Mouse (Mus musculus): ENCODE measurements around the gene Fas.
A peak's percentile ranks its signal among the peaks of the same experiment; 100 is the strongest.

Fas gene

GRCm38 (mm10) chr19:34289948-34290789 lies at the start of gene Fas:
Gene Fas (plus strand): TSS chr19:34290666.
- DNase-seq: peak; percentile 78 to 85

DNA sequence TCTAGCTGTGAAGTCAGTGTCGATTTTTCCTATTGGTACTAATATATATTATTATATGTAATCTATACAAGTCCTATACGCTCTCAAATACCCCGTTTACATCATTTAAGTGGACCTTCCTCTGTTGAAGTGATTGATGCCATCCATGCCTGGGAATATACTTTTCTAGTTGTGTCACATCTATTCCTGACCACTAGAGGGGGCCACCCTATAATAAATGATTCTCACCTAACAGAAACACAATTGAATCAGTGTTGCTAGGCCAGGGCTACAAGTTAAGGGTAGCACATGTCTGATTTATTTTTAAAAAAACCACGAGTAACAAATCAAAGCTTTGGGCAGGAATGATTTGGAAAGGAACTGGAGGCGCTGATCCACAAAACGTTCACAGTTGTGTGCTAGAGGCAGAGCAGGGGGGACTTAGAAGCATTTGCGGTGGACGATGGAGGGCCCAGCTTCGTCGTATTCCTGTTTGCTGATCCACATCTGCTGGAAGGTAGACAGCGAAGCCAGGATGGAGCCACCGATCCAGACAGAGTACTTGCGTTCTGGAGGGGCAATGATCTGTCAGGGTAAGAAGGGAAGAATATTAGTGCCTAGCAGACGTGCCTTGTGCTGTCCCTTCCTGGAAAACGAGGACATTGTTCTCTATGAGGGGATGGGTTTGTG lies 49.1 kb upstream of the Fas start:
- no peak for DNase-seq

GRCm38 (mm10) chr19:34242925-34243324 lies 47.5 kb upstream of the Fas start:
- DNase-seq: no peak

DNA sequence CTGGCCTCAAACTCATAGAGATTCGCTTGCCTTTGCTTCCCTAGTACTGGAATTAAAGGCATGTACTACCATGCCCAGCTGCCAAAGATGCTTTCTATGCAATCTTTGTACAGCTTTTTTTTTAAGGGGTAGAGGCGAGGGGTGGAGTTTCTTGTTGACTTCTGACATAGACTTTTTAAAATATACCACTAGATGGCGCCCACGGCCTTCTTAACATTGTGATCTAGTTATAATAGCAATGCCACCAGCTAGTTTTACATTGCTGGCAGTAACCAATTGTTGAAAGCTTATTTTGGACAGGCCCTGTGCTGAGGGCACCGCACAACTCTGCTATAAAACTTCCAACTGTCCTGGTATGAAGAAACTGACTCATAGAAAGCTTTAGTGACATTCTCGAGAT lies 46.4 kb upstream of the Fas start:
- no peak for DNase-seq

DNA sequence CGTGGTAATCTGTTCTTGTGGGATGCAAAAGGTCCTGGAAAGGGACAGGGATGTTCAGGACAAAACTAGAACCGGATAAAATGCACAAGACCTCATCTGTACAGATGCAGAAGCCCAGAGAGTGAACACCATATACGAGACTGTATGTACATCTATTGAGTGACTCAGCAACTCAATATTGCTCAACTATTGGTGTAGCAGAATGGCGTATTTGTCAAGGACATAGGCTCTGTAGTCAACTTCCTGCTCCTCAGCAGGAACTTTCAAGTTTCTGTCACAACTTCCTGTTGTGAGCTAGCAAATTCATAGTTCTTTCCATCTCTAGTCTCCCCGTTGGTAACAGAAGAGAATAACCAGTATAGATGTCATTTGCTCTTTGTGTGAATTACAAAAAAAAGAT lies 41.9 kb upstream of the Fas start:
- DNase-seq: no peak

DNA sequence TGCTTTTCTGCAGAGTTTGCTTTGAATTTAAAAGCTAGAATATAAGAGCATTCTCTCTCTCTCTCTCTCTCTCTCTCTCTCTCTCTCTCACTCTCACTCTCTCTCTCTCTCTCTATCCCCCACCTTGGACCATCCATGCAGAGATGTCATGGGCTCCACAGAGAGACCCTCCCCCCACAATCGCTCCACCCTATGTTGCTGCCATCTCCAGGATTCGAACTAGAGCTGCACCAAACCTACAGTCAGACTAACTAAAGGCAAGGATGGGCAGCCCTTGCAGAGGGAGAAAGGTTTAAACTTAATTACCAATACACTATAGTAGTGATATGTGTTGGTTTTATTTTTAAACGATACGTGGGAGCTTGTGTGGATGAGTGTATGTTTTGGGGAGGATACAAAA lies 39.8 kb upstream of the Fas start:
- DNase-seq: no peak

DNA sequence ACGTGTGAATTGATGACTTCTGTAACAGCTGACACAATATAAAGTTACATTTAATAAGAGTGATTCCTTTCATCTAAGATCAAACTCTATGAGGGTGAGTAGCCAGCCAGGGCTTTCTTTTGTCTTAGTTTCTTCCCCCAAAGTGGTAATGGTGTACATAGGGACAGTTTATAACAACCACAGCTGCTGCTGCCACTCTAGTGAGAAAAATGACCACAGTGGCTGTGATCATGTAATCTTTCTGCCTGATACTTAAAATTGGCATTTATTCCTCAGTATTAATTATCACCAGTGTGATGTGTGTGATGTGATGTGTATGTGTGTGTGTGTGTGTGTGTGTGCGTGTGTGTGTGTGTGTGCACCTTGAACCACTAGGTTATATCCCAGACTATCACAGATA lies 38.6 kb upstream of the Fas start:
- no peak for DNase-seq

DNA sequence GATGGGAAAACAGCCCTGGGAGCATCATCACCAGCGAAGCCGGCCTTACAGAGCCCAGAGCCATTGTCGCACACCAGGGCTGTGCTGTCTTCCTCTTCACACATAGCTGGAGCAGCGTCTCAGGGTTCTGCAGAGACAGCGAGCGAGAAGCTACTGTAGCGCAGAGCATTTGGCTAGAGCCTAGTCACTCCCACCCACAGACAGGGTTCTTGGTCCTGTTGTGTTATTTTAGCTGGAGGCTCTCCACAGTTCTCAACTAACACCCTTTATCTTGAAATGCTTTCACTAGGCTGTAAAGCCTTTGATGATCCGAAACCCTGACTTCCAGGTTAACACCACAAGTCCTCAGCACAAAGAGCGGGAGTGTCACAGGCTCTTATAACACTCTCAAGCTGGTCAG lies 38.0 kb upstream of the Fas start:
- DNase-seq: no peak

- DNase-seq: no peak
Observed at GRCm38 (mm10) chr19:34254101-34254879, 36.2 kb upstream of the Fas start.

GRCm38 (mm10) chr19:34254880-34255681 lies 35.4 kb upstream of the Fas start, which contains the start of gene Acta2:
Gene Acta2 (minus strand): TSS chr19:34255590.
- DNase-seq: no peak

DNA sequence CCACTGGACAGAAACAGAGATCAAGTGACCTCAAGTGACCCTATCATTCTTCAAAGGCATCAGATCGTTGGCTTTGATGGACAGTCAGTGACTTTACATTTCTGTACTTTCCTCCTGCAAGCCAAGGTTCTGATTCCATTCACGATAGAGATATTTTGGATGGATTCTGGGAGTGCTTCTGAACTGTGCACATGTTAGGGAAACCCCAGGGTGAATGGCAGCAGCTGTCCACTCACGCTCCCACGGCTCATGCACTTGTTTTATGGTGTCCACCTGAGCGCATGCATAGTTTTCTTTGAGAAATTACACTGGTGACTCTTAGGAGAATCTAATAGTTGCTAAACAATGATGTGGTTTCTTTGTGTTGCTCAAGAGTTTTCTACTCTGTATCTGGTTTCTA lies 34.3 kb upstream of the Fas start:
- no peak for DNase-seq

DNA sequence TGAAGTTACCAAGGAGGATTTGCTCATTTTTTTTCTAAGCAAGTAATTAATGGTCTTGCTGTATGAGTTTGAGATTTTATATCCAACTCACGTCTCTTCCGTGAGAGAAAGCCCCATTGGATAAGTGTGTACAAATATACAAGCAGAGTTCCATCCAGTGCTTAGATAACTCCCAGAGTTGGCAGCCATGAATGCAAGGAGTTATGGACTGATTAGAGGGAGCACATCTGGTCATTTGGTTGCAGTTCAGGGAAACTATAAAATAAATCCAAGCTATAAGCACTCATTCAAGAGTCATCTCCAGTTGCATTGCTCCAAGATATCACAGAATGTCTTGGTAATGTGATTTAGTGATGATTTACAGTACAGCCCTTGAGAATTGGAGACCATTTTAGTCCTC lies 33.5 kb upstream of the Fas start:
- no peak for DNase-seq

DNA sequence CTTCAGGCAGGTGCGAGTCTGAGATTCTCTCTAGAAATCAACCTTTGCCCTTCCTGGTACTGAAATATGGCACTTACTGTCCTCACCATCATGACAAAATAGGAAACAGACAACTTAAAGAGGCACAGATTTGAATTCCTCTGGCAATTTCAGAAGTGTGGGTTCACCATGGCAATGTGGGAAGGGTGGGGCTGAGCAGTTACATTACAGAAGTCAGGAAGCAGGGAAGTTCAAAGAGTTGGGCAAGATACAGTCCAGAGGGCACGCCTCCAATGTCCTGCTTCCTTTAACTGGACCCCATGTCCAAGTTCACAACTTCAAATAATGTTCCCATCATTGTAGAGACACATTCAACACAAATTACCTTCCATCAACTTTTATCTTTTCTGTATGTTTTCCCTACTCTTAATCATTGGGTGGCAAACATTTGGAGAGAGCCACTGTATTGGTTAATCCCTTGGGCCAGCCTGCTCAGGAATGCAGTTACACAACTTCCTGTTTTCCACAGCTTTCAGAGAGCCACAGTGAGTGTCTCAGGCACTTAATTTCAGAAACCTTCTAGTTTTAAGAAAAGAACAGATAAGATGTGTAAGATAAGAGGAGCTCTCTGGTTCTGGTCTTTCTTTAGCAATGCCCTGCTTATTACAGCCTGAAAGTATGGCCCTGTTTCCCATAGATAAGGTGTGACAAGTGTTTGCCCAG lies 28.0 kb upstream of the Fas start:
- DNase-seq: no peak

DNA sequence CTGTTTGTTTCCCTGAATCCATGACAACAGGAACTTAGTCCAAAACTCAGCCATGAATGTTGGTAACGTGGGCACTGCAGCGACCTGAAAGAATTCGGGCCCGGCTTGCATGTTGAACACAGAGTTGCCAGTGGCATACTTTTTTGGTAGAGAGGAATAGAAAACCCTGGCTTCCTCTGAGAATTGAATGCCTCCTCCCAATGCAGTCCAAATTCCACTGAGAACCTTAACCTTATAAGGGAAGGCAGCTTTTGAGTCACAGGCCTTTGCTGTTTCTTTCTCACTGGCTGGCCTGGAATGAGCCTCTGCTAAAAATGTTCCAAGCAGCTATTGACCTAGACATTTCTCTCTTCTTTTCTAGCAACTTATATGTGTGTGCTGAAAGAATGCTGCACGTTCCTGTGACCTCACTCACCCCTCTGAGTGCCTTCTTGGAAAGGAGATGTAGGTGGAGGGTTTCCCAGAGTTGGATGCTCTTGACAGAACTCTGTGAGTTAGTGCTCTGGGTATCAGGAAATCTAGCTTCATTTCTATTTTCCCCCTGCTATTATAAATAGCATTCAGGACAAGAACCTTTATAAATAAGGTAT lies 24.8 kb upstream of the Fas start:
- no peak for DNase-seq

GRCm38 (mm10) chr19:34268991-34269390 lies 21.5 kb upstream of the Fas start:
- no peak for DNase-seq

DNA sequence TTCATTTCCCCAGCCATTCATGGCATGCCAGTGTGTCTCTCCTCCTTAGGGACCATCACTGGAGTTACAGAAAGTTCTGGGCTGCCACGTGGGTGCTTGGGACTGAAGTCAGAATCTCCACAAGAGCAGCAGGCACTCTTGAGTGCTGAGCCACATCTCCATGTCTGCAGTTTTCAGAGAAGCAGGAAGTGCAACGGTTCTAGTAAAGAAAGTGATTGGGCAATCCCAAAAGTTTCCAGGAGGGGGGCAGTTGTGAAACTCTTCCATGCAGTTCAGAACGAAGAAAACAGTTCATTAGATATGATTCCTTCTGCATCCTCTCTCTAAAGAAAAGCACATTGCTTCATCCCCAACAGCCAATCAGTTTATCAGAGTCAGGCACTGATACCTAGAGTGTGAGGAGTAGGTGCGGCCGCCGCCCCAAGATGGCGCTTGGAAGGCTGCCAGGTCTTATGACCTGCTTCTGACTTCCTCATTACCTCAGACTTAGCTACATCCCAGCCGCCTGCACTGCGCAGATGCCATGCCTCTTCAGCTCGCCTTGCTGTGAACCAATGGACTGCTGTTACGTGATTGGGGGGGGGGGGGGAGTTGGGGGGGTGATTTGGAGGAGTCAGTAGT lies 20.2 kb upstream of the Fas start:
- DNase-seq: no peak

GRCm38 (mm10) chr19:34270824-34271464 lies 19.5 kb upstream of the Fas start:
- DNase-seq: no peak

- DNase-seq: no peak
Observed at GRCm38 (mm10) chr19:34273073-34273472, 17.4 kb upstream of the Fas start.

DNA sequence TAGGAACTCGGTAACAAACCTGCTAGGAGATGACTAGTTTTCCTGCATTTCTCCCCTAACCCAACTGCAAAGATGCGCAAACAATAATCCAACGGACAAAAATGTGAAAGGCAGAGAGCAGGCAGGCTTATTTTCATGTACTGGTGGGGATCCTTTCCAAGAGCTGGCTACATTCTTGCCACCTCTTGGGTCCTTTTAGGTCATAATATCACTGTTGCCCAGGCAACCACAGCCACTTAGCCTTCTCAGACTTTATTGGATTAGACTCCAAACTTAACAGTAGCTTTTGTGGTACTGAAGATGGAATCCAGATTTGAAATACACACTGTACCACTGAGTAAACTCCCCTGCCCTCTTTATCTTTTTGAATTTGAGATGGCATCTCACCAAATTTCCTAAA lies 12.4 kb upstream of the Fas start:
- no peak for DNase-seq

DNA sequence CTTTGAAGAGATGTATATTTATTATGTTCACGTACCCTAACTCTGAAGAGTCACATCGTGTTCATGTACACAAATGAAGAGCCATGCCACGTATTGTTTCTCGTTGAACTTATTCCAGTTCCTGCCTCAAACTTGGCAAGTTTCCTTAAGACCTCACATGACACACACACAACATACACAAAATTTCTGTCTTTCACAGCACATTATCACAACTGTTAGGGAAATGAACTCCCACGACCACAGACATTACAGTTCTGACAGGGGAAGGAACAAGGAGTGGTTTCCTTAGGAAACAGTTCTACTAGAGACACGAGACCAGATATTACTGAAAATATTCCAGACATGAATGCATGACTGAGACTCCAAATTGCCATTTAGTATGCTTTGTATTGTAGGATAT lies 6.9 kb upstream of the Fas start:
- no peak for DNase-seq

DNA sequence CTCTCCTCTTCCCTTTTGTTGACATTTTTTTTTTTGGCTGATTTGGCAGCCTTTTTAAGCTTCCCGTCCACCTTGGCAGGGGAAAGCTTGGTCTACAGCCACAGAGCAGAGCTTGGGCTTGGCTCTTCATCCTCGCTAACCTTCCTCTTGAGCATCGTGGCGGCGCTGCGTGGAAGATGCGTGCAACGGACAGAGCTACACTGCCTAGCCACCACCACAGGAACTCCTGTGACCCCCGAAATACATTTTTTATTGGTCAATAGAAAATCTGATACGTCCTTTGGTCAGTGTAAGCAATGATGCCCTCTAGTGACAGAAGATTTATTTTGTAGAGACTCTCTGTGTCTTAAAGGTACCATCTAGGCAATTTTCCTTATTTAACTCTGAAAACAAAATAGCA lies 6.1 kb upstream of the Fas start:
- no peak for DNase-seq

Data from thymus, adult 18-20 months (tissue).